Mouse (Mus musculus): ENCODE results near the gene Klk1b5.
"Not testable (repeated sequence)": the region's sequence is repeated elsewhere in the genome, so short reads cannot be mapped to it uniquely, and the experiment has no call there.

Klk1b5 gene

GRCm38 (mm10) chr7:44215645-44216044 lies at the start of gene Klk1b5:
Gene Klk1b5 (plus strand): TSS chr7:44215945.
- DNase-seq: no peak

GRCm38 (mm10) chr7:44179299-44180045 lies 36.3 kb upstream of the Klk1b5 start:
- DNase-seq: no peak

GRCm38 (mm10) chr7:44186516-44186915 lies 29.2 kb upstream of the Klk1b5 start:
- DNase-seq: not testable (repeated sequence)

- not testable (repeated sequence) for DNase-seq
These were observed 27.8 kb upstream of the Klk1b5 start, which contains the start of gene Klk1b24 for GRCm38 (mm10) chr7:44187936-44188335. Gene Klk1b24 (plus strand): TSS chr7:44188236.

GRCm38 (mm10) chr7:44193466-44193865 lies 22.3 kb upstream of the Klk1b5 start:
- not testable (repeated sequence) for DNase-seq

- DNase-seq: no peak
These were observed 17.9 kb upstream of the Klk1b5 start, which contains the start of gene Klk1b3 for GRCm38 (mm10) chr7:44197891-44198290. Gene Klk1b3 (plus strand): TSS chr7:44198191.

- DNase-seq: not testable (repeated sequence)
These were observed 8.6 kb upstream of the Klk1b5 start, which contains the start of gene Klk1b4 for GRCm38 (mm10) chr7:44207135-44207534. Gene Klk1b4 (plus strand): TSS chr7:44207435.

GRCm38 (mm10) chr7:44208307-44208706 lies 7.4 kb upstream of the Klk1b5 start:
- no peak for DNase-seq

GRCm38 (mm10) chr7:44221601-44222000 lies 5.9 kb downstream of the Klk1b5 start:
- DNase-seq: not testable (repeated sequence)

- not testable (repeated sequence) for DNase-seq
These were observed 6.6 kb downstream of the Klk1b5 start for GRCm38 (mm10) chr7:44222335-44222734.

- DNase-seq: no peak
These were observed 9.3 kb downstream of the Klk1b5 start, which contains the start of gene Klk1 for GRCm38 (mm10) chr7:44225076-44225475. Gene Klk1 (plus strand): TSS chr7:44225360.

GRCm38 (mm10) chr7:44235909-44236308 lies 20.2 kb downstream of the Klk1b5 start, which contains the start of gene Gm36864:
Gene Gm36864 (plus strand): TSS chr7:44236177.
- no peak for DNase-seq

- no peak for DNase-seq
These were observed 24.2 kb downstream of the Klk1b5 start for GRCm38 (mm10) chr7:44239913-44240312.

- no peak for DNase-seq
These were observed 25.0 kb downstream of the Klk1b5 start for GRCm38 (mm10) chr7:44240712-44241111.

- DNase-seq: no peak
These were observed 25.4 kb downstream of the Klk1b5 start for GRCm38 (mm10) chr7:44241163-44241562.

- no peak for DNase-seq
These were observed 28.3 kb downstream of the Klk1b5 start for GRCm38 (mm10) chr7:44244080-44244479.

GRCm38 (mm10) chr7:44246055-44246983 lies 30.6 kb downstream of the Klk1b5 start, which contains the start of the genes 1700028J19Rik and 2410002F23Rik:
Gene 1700028J19Rik (minus strand): TSS chr7:44246695.
Gene 2410002F23Rik (plus strand): TSS chr7:44246722.
- DNase-seq: peak; percentile 84 to 85

GRCm38 (mm10) chr7:44246984-44247470 lies 31.3 kb downstream of the Klk1b5 start:
- peak; percentile 30 to 60 for DNase-seq

GRCm38 (mm10) chr7:44247971-44248370 lies 32.2 kb downstream of the Klk1b5 start:
- no peak for DNase-seq

GRCm38 (mm10) chr7:44249248-44249647 lies 33.5 kb downstream of the Klk1b5 start:
- DNase-seq: no peak

GRCm38 (mm10) chr7:44250732-44251275 lies 35.1 kb downstream of the Klk1b5 start:
- DNase-seq: not testable (repeated sequence)

- no peak for DNase-seq
These were observed 37.4 kb downstream of the Klk1b5 start for GRCm38 (mm10) chr7:44253023-44253616.
